Mouse (Mus musculus) thymus, adult 2 months (tissue): ENCODE results near the gene Dpf1. TPM values are rescaled to one million over a fixed set of nuclear protein-coding genes. Genes with fewer than 3 reads are reported as not detected.

Source experiments
- DNase-seq: peaks from one replicate; pipeline ENCODE4 v3.0.0; 2021
- H3K27ac ChIP-seq: fragments of 200-500 bp; 2 replicates; pipeline ENCODE4 v1.5.1; 2012; ENCODE audit warnings: low read length, control low read depth; ENCODE audit not compliant: control insufficient read depth, insufficient read depth
- H3K27me3 ChIP-seq: fragments of 200-500 bp; 2 replicates; pipeline ENCODE4 v1.6.1; 2012; ENCODE audit warnings: mild to moderate bottlenecking, low read length, moderate library complexity, mixed read lengths; ENCODE audit not compliant: control insufficient read depth, insufficient read depth
- H3K36me3 ChIP-seq: fragments of 200-500 bp; 2 replicates; pipeline ENCODE4 v1.6.1; 2012; ENCODE audit warnings: mild to moderate bottlenecking, low read length, moderate library complexity; ENCODE audit not compliant: control insufficient read depth, insufficient read depth
- H3K4me1 ChIP-seq: fragments of 200-500 bp; replicated peaks from 2 replicates; pipeline ENCODE4 v1.6.1; 2012; ENCODE audit warnings: low read length; ENCODE audit not compliant: control insufficient read depth, insufficient read depth
- H3K4me3 ChIP-seq: fragments of 200-500 bp; 2 replicates; pipeline ENCODE4 v1.5.1; 2012; ENCODE audit warnings: mild to moderate bottlenecking, low read length, control low read depth, moderate library complexity; ENCODE audit not compliant: control insufficient read depth, insufficient read depth
- CTCF ChIP-seq: fragments of 200-500 bp; IDR thresholded peaks from 2 replicates; pipeline ENCODE4 v1.5.1; 2012; ENCODE audit warnings: mild to moderate bottlenecking, control low read depth, low read length, moderate library complexity, borderline replicate concordance; ENCODE audit not compliant: control insufficient read depth, poor library complexity, insufficient read depth; ENCODE audit errors: extremely low read depth
- POLR2A ChIP-seq: fragments of 200-500 bp; IDR thresholded peaks from 2 replicates; pipeline ENCODE4 v1.6.1; 2012; ENCODE audit warnings: mild to moderate bottlenecking, low read length, control low read depth, moderate library complexity; ENCODE audit not compliant: control insufficient read depth, poor library complexity, insufficient read depth; ENCODE audit errors: extremely low read depth
- WGBS: fragments of 180-500 bp; shearing (Covaris S2); methylation state at CpG from one replicate; pipeline ENCODE4 v1.1.7; 2018; 5-methylcytosine and 5-hydroxymethylcytosine counted together
- polyA plus RNA-seq: library from polyadenylated mRNA; depleted of rRNA; stranded (reverse); fragments of >200 nt; gene quantifications from 2 replicates; pipeline ENCODE4 v1.2.3, GENCODE M21; 2012

The Dpf1 gene
- polyA plus RNA-seq, 1 experiment = 1.8 TPM

DNA sequence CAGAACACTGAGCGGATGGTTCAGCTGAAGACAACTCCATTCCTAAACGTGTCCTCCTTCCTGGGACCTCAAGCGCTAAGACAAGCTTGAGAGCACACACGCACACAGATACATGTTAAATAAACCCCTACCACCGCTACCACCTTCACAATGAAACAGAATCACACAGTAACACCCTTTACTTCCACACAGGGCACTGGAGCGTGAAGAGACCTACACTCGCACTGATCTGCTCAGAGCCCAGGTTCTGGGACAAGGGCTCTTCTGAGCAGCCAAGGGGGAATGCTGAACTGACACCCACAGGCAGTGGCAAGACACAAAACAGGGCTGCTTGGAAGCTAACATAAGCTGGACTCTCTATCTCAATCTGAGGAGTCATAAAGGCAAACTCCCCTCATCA, 38.1 kb upstream of the Dpf1 start:
- TF ChIP-seq CTCF (no peak), POLR2A (no peak)
- H3K36me3 ChIP-seq = no peaks in the 10 kb centered on the region
- no peak overlapping the region for H3K27ac ChIP-seq
- H3K4me3 ChIP-seq = no peak overlapping the region
- H3K4me1 ChIP-seq = peaks cover 27% of the 10 kb centered on the region
- 91% methylated on average over 7 of the region's 7 CpGs for WGBS
- H3K27me3 ChIP-seq = no peaks in the 10 kb centered on the region
- no peak for DNase-seq

DNA sequence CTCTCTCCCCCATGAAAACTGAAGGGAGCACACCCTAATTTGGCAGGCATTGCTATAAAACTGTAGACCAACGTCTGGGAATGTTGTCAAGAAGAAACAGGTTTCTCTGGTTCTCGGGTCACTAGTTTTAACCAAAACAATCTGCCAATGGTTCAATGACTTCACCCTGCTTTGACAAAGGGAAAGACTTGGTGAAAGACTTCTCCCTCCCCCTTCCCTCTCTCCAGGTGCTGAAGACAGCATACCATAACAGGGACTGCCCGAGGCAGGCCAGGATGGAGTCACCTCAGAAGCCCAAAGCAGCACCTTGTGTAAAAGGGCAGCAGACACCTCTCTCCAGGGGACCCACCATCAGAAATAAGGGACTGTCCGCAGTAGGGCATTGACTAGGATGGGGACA, 36.8 kb upstream of the Dpf1 start:
- TF ChIP-seq CTCF (no peak), POLR2A (no peak)
- 91% methylated on average over 4 of the region's 4 CpGs for WGBS
- H3K4me1 ChIP-seq = peaks cover 28% of the 10 kb centered on the region
- H3K27me3 ChIP-seq = no peaks in the 10 kb centered on the region
- no peaks in the 10 kb centered on the region for H3K36me3 ChIP-seq
- DNase-seq = no peak
- no peak overlapping the region for H3K4me3 ChIP-seq
- no peak overlapping the region for H3K27ac ChIP-seq

- DNase-seq = no peak
- no peak for TF ChIP-seq CTCF
- no peak for TF ChIP-seq POLR2A
- H3K27me3 ChIP-seq = no peaks in the 10 kb centered on the region
- 19% methylated on average over 4 of the region's 4 CpGs for WGBS
- peaks cover 4% of the 10 kb centered on the region; the same call in 1 of the 2 replicates for H3K36me3 ChIP-seq
- peak overlapping the region; percentile 26; the same call in 1 of the 2 replicates for H3K27ac ChIP-seq
- H3K4me1 ChIP-seq = peaks cover 25% of the 10 kb centered on the region
- no peak overlapping the region for H3K4me3 ChIP-seq
Observed at GRCm38 (mm10) chr7:29270445-29270844, 33.3 kb upstream of the Dpf1 start.

DNA sequence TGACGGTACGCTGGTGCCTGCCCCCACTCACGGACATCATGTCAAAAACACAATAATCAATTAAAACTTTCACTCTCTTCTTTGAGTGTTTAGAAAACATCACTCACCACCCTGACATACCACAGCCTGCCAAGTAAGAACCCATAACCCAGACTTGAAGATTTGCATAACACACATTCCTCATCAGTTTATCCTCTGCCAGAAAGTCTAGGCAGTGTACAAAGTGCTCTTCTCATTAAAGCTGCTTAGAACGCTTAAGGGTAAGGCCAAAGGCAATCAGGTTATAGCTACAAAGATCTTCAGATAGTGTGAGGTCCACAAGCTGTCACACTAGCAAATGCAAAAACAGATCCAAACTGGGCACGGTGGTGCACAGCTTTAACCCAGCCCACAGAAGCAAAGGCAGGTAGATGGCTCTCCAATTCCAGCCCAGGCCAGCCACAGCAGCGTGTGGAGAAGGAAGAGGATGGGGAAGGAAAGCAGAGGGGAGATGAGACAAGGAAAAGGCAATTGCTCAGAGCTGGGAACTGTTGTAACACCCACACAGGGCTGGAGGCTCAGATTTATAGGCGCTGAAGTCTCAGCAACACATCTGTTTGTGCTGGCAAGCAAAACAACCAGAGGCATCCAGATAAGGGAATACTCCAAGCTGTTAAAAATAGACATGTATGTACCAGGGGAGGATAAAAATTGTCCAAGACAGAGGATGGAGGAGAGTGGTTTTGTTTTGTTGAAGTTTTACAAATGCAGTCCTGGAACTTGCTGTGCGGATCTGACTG, 31.9 kb upstream of the Dpf1 start:
- peaks cover 21% of the 10 kb centered on the region for H3K4me1 ChIP-seq
- H3K4me3 ChIP-seq = no peak overlapping the region
- H3K27ac ChIP-seq = peak overlapping the region; percentile 40; the same call in 1 of the 2 replicates
- TF ChIP-seq CTCF = no peak
- no peak for TF ChIP-seq POLR2A
- no peak for DNase-seq
- H3K27me3 ChIP-seq = no peaks in the 10 kb centered on the region
- peaks cover 4% of the 10 kb centered on the region; the same call in 1 of the 2 replicates for H3K36me3 ChIP-seq
- 86% methylated on average over 8 of the region's 8 CpGs for WGBS

- Histone ChIP-seq H3K4me3 (no peak overlapping the region), H3K27ac (no peak overlapping the region; the same call in 1 of the 2 replicates), H3K36me3 (peaks cover 4% of the 10 kb centered on the region; the same call in 1 of the 2 replicates), H3K27me3 (no peaks in the 10 kb centered on the region), H3K4me1 (peaks cover 29% of the 10 kb centered on the region)
- WGBS = 88% methylated on average over 5 of the region's 5 CpGs
- no peak for DNase-seq
- TF ChIP-seq POLR2A = no peak
- no peak for TF ChIP-seq CTCF
Observed at GRCm38 (mm10) chr7:29276715-29277114, 27.0 kb upstream of the Dpf1 start.

GRCm38 (mm10) chr7:29277510-29277909, 26.2 kb upstream of the Dpf1 start:
- Histone ChIP-seq H3K36me3 (peaks cover 4% of the 10 kb centered on the region; the same call in 1 of the 2 replicates), H3K4me3 (no peak overlapping the region), H3K27ac (0 out of 2 replicates have a peak overlapping the region, but pooled peaks have one; percentile 28), H3K27me3 (no peaks in the 10 kb centered on the region), H3K4me1 (peaks cover 31% of the 10 kb centered on the region)
- DNase-seq = no peak
- TF ChIP-seq CTCF (no peak), POLR2A (no peak)
- WGBS = 91% methylated on average over 4 of the region's 4 CpGs
